Mouse (Mus musculus) layer of hippocampus, postnatal 36 days (tissue): ENCODE results near the gene Epc2. TPM values are rescaled to one million over a fixed set of nuclear protein-coding genes. Genes with fewer than 3 reads are reported as not detected.

Experiments
- DNase-seq, 2 experiments: peaks; one replicate each; pipeline ENCODE4 v3.0.0; 2022
- total RNA-seq, 2 experiments: library from RNA; stranded (reverse); gene quantifications; 2 replicates each; pipeline ENCODE4 v1.2.3; 2021

Epc2 gene
- total RNA-seq, 2 experiments from 2014 or later: 51.8 to 53.9 TPM

DNA sequence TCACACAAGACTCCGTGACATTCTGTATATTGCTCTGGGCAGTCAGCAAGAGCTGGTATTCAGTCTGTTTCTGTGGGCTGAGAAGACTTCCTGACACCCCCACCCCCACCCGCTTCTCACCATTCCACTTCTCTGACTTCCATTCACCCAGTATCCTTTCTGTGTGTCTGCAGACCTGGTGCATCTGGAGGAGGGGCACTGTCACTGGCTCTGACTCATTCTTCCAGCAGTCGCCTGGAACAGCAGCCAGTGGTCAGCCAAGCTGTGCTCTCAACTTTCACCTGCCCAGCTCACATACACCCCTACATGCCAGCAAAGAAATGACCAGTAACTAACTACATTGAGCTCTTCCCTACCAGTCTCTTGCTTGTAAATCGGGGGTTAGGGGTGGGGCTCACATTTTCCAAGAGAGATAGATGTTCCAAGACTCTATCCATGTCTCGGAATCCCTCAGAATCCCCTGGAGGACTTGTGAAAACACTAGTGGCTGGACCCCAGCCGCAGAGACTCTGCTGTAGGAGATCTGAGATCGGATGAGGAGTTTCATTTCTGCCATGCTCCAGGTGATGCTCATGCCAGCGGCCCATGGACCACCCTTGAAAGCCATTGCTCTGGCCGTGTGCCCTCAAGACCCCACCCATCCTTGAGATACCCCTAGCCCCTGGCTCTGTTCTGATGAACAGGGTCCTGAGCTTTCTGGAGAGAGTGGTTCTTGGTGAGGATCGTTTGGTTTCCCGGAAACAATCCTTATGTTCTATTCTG, 120.1 kb downstream of the Epc2 start:
- no peak for DNase-seq

DNA sequence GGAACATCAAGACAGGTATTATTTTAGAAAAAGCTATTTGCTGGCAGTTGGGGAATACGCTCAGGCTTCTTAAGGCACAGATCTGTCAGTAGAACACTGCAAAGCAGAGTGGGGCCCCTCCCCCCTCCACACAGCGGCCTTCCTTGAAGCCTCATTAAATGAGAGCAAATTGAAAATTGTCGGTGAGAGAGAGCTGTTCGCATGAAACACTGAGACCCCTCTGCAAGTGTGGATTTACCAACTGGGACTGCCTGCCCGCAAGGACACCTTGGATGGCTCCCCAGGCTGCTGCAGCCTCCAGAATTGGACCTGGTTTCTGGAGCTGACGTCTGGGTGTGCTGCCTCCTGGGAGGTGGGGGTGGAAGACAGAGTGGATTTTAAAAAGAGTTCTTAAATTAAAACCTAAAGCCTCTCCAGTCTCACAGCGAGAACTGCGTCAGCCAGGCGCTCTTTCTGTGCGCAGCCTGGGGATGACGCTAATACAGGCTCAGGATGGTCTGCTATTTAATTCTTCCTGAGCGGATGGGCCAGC, 120.9 kb downstream of the Epc2 start:
- DNase-seq: peak; percentile 49 to 54

DNA sequence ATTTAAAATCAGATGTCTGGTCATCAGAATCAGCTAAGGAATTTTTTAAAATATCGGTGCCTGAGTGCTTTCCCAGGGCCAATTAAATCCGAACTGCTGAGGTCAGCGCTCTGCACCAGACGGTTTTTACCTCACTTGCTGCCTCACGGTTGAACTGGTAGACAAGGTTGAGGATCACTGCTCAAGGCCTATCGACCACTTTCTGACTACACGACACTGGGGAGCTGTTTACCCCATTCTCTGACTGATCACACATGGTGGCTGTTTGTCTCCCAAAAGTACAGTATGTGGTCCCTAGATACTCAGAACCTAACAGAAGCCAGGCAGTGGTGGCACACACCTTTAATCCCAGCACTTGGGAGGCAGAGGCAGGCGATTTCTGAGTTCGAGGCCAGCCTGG, 121.4 kb downstream of the Epc2 start:
- DNase-seq: no peak

DNA sequence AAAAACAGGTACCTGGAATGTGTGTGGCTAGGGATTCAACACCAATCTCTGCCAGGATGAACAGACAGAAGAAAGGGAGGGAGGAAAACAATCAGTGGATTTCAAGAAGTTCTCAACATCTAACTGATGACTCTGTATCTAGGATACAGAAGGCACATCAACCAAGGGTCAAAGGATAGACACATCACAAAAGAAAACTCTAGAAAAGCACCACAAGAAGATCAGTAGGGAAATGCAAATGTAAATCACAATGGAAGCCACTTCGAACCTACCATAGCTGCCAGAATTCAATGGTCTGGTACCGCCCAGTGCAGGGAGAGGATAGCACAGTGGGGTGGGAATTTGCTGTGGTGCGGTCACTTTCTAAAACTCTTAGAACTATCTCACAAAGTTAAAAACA, 122.0 kb downstream of the Epc2 start:
- DNase-seq: no peak

GRCm38 (mm10) chr2:49580585-49580984, 129.3 kb downstream of the Epc2 start:
- no peak for DNase-seq

- DNase-seq: no peak
Observed at GRCm38 (mm10) chr2:49582546-49582945, 131.3 kb downstream of the Epc2 start.

DNA sequence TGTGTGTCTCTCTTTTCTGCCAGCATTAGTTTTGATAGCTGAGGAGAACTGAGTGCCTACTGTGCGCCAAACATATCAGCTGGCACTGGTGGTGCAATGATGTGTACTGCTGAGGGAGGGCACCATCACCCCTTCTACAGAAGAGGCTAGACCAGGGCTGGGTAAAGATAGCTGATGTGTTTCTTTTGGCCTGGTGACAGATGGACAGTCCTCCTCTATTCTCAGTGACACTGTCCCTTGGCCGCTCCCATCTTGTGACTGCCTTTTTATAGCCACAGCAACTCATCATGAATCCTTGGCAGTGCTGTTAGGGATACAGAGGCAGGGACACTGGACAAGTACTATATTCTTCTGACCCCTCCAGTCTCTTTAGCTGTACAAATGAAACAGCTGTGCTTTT, 132.0 kb downstream of the Epc2 start:
- no peak for DNase-seq

GRCm38 (mm10) chr2:49590450-49590849, 139.2 kb downstream of the Epc2 start:
- DNase-seq: no peak

DNA sequence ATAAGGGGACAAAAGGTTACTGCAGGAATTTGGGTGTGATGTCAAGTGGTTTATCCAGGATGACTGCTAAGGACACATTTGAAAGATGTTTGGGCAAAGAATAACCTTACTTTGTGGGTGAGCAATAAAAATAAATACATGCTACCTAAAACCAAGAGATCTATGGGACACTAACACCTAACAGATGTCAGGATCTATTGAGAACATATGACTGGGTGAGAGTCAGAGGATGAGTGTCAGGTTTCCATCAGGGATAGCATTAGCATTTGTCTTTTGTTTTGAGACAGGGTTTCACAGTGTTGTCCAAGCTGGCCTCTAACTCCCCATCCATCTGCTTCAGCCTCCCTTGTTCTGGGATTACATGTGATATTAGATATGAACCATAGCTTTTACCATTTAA, 141.6 kb downstream of the Epc2 start:
- DNase-seq: no peak

- no peak for DNase-seq
Observed at GRCm38 (mm10) chr2:49594886-49595285, 143.6 kb downstream of the Epc2 start.

DNA sequence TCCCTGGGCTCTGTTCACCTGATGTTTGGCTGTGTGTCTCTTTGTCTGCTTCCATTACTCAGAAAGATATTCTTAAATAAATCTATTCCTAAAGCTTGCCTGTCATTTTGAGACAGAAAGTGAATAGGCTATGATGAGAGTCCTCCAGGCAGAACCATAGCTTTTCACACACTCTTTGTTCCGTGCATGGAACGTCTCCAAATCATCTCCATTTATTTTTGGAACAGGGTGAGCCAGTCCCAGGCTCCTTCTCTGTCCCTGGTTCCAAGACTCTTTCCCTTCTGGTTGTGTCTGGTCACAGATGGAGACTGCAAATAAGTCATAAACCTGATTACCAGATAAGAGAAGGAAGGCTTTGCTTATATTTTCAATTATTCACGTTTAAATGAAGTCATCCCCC, 145.0 kb downstream of the Epc2 start:
- DNase-seq: no peak

- no peak for DNase-seq
Observed at GRCm38 (mm10) chr2:49600021-49600681, 148.9 kb downstream of the Epc2 start.

Other genes starting within 250 kb of the Epc2 start
- gene Kif5c, start 167.8 kb downstream of the Epc2 start, total RNA-seq: 100 to 1,000 TPM; 500 to 512 TPM